Mouse (Mus musculus) liver, embryonic 14.5 days (tissue): Measurements from ENCODE around the gene Hist1h1a.

Source experiments
- CTCF ChIP-seq: IDR thresholded peaks from 2 replicates; pipeline ENCODE4 v1.5.1; 2016; ENCODE audit warnings: antibody characterized with exemption, low read depth, control low read depth
- EP300 ChIP-seq: IDR thresholded peaks from 2 replicates; pipeline ENCODE4 v1.6.1; 2016; ENCODE audit warnings: antibody characterized with exemption, low read depth

DNA sequence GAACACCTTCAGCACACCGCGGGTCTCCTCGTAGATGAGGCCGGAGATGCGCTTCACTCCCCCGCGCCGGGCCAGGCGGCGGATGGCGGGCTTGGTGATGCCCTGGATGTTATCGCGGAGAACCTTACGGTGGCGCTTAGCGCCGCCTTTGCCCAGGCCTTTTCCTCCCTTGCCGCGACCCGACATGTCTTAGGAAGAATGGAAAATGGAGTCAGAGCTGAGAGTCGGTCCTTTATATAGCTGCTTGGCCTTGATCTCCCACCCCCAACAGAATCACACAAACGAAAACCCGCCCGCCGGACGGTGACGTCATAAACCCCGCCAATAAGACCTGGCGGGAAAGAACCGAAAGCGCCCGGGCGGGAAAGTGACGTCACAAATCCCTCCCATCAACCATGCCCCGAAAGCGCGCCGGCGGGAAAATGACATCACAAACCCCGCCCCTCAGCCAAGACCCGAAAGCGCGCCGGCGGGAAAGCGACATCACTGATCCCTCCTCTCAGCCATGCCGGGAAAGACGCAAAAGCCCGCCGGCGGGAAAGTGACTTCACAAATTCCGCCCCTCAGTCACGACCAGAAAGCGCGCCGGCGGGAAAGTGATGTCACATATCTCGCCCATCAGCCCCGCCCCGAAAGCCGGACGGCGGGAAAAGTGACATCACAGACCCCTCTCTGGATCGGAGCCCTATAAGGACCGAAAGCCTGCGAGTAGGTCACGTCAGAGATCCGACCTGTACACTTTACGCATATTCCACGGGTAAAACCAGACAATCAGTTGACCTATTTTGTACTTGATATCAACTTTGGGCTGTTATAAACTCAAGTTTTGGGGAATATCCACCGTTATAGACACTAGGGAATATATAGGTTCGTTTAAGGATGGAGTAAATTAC, 2.2 kb upstream of the Hist1h1a start, which contains the start of gene Hist1h4a:
- TF ChIP-seq CTCF (0 out of 2 replicates have a peak, but pooled peaks have one; percentile 12), EP300 (peak; percentile 85)
